Mouse (Mus musculus): Measurements from ENCODE around the gene Supt3. TPM values are rescaled to one million over a fixed set of nuclear protein-coding genes. Genes with fewer than 3 reads are reported as not detected.

The Supt3 gene
- total and polyA plus RNA-seq, 2 experiments from 2014 or later, result 7.4 to 24.9 TPM

DNA sequence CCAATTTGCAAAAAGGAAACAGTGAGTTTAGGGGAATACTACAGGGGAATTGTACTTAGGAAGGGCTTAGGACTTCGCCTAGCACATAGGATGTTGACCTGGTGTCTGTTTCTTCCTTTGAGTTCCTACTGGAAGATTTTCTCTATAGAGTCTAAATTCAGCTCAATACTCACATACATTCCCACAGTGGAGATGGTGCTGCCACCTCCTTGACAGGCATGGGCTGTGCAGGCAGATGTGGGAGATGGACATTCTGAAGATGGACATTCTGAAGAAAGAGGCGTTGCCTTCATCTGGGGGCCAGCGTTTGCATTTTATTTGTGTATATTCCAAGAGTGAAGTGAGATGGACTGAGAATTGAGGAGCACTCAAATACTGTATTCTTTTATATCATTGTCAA is 269.6 kb downstream of the Supt3 start:
- Histone ChIP-seq H3K9ac (replicated peaks; ENCODE audit: low read length) (no peak overlapping the region), H3K36me3 (ENCODE audit: insufficient read depth, low read length) (no peaks in the 10 kb centered on the region), H3K27ac (no peak overlapping the region), H3K27me3 (ENCODE audit: insufficient read depth, low read length) (no peaks in the 10 kb centered on the region), H3K4me3 (ENCODE audit: low read length) (no peak overlapping the region), H3K9me3 (ENCODE audit: low read length) (no peaks in the 10 kb centered on the region), H3K4me2 (ENCODE audit: low read depth, low read length) (no peak overlapping the region), H3K4me1 (ENCODE audit: insufficient read depth, low read length) (no peaks in the 10 kb centered on the region)
- no peak for DNase-seq (ENCODE audit: low spot score)
- 95% methylated on average over 3 of the region's 3 CpGs for WGBS
- no peak for ATAC-seq
- peak; percentile 22; the same call in 1 of the 2 replicates for TF ChIP-seq CTCF (IDR thresholded peaks at IDR 0.05; ENCODE audit: low read depth)

DNA sequence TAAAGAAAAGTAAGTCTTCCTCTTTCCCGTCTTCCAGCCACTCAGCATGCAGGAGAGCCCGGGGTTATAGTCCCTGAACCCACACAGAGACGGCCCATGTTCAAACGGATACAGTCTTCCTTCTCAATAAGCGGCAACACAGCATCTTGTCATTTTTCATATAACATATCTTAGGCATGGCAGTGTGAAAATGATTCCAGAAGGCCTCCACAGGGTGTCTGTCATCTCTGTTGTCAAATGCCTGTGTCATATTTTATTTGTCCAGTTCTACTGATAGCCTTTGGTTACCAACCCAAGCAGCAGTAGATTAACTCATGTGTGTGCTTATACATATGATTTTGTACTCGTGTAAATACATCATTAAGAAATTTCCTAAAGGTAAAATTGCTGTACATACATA is 270.3 kb downstream of the Supt3 start:
- ATAC-seq (no peak), DNase-seq (ENCODE audit: low spot score) (peak; percentile 49)

DNA sequence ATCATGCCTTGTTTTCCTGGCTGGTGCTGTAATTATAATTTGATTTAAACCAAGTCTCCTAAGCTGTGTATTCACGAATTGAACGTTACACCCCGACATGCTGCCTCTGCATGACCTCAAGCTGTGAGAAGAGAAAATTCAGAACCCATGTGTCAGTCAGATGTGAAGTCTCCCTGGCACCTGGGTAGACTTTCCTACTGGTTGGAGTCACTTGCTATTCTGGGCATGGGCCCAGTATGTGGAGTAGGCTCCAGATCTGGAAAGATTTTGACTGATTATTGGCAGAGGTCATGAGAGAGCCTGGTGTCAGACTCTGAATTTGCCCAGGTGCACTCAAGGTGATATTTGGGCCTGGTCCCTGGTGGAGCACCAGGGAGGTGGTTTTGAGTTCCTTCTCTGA is 275.0 kb downstream of the Supt3 start:
- DNase-seq (ENCODE audit: low spot score), result no peak
- no peak for TF ChIP-seq CTCF (IDR thresholded peaks at IDR 0.05; ENCODE audit: low read depth)
- no peaks in the 10 kb centered on the region for H3K9me3 ChIP-seq (ENCODE audit: low read length)
- no peak overlapping the region for H3K9ac ChIP-seq (replicated peaks; ENCODE audit: low read length)
- no peaks in the 10 kb centered on the region for H3K36me3 ChIP-seq (ENCODE audit: insufficient read depth, low read length)
- no peak overlapping the region for H3K4me3 ChIP-seq (ENCODE audit: low read length)
- no peaks in the 10 kb centered on the region for H3K4me1 ChIP-seq (ENCODE audit: insufficient read depth, low read length)
- 76% methylated on average over 3 of the region's 3 CpGs for whole genome bisulfite sequencing
- no peaks in the 10 kb centered on the region for H3K27me3 ChIP-seq (ENCODE audit: insufficient read depth, low read length)
- no peak for ATAC-seq
- no peak overlapping the region for H3K27ac ChIP-seq
- no peak overlapping the region for H3K4me2 ChIP-seq (ENCODE audit: low read depth, low read length)

More for the DNA sequence above, 270.3 kb downstream of the Supt3 start:
- Histone ChIP-seq H3K4me3 (ENCODE audit: low read length) (no peak overlapping the region), H3K9ac (replicated peaks; ENCODE audit: low read length) (no peak overlapping the region), H3K27me3 (ENCODE audit: insufficient read depth, low read length) (no peaks in the 10 kb centered on the region), H3K9me3 (ENCODE audit: low read length) (no peaks in the 10 kb centered on the region), H3K27ac (no peak overlapping the region), H3K4me1 (ENCODE audit: insufficient read depth, low read length) (no peaks in the 10 kb centered on the region), H3K36me3 (ENCODE audit: insufficient read depth, low read length) (no peaks in the 10 kb centered on the region), H3K4me2 (ENCODE audit: low read depth, low read length) (no peak overlapping the region)
- 76% methylated on average over 6 of the region's 6 CpGs for WGBS
- TF ChIP-seq CTCF (IDR thresholded peaks at IDR 0.05; ENCODE audit: low read depth), result no peak

DNA sequence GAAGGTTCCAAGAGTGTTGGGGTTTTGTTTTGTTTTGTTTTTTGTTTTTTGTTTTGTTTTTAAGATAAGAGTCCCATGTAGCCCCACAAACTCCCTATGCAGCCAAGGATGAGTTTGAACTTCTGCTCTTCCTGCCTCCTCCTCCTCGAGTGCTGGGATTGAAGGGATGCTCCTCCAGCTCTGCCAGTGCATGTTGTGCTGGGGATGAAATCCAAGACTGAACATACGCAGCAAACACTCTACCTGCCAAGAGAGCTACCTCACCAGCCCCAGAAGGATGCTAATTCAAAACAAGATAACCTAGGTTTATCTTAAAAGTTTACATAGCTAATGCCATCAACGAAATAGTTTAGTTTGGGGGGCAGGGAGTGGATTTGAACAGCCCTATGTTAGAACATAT is 276.4 kb downstream of the Supt3 start:
- no peak overlapping the region for H3K9ac ChIP-seq (replicated peaks; ENCODE audit: low read length)
- 84% methylated on average over 3 of the region's 3 CpGs for WGBS
- H3K4me3 ChIP-seq (ENCODE audit: low read length), result no peak overlapping the region

DNA sequence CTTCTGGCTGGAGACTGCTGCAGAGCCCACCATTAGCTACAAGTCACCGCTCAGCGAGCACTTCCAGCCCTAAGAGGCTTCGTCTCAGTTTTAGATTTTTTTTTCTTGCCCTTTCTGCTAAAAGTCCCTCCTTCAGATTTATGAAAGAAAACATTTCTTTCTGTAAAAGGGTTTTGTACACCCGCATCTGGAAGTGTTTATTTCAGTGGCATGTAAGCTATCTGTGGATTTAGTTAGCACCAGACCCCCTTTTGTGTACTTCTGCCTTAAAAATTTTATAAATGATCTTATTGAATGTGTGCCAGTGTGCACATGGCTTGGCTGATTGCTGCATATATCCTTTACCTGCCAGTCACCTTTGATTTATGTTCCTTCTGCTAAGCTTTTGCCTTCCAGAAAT is 277.6 kb downstream of the Supt3 start:
- no peak for DNase-seq (ENCODE audit: low spot score)
- Histone ChIP-seq H3K27ac (no peak overlapping the region), H3K36me3 (ENCODE audit: insufficient read depth, low read length) (no peaks in the 10 kb centered on the region), H3K4me3 (ENCODE audit: low read length) (no peak overlapping the region), H3K27me3 (ENCODE audit: insufficient read depth, low read length) (no peaks in the 10 kb centered on the region), H3K4me2 (ENCODE audit: low read depth, low read length) (no peak overlapping the region), H3K9me3 (ENCODE audit: low read length) (no peaks in the 10 kb centered on the region), H3K4me1 (ENCODE audit: insufficient read depth, low read length) (no peaks in the 10 kb centered on the region), H3K9ac (replicated peaks; ENCODE audit: low read length) (no peak overlapping the region)
- 79% methylated on average over 4 of the region's 4 CpGs for WGBS
- no peak for ATAC-seq
- TF ChIP-seq CTCF (IDR thresholded peaks at IDR 0.05; ENCODE audit: low read depth), result no peak

More for the DNA sequence above, 276.4 kb downstream of the Supt3 start:
- no peak overlapping the region for H3K4me2 ChIP-seq (ENCODE audit: low read depth, low read length)
- DNase-seq (ENCODE audit: low spot score) (no peak), ATAC-seq (no peak)
- no peaks in the 10 kb centered on the region for H3K27me3 ChIP-seq (ENCODE audit: insufficient read depth, low read length)
- H3K36me3 ChIP-seq (ENCODE audit: insufficient read depth, low read length), result no peaks in the 10 kb centered on the region
- no peak overlapping the region for H3K27ac ChIP-seq
- H3K9me3 ChIP-seq (ENCODE audit: low read length), result no peaks in the 10 kb centered on the region
- no peak for TF ChIP-seq CTCF (IDR thresholded peaks at IDR 0.05; ENCODE audit: low read depth)
- H3K4me1 ChIP-seq (ENCODE audit: insufficient read depth, low read length), result no peaks in the 10 kb centered on the region

DNA sequence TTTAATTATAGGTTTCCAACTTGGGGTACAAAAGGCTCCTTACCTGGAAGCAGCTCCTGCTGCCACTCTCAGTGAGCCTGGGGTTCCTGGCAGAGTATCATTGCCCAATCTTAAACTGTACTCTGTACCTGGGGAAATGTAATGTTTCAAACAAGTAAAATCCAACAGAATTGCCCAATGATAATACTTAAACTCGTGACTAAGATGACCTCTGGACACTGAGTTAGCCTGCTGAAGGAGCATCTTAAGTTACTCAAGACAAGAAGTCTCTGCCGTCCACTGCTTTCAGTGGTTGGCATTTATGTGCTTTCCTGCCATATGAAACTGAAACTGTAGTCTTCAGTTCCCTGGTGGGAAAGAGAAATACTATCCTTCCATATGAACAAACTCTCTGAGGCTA is 279.9 kb downstream of the Supt3 start:
- H3K36me3 ChIP-seq (ENCODE audit: insufficient read depth, low read length), result no peaks in the 10 kb centered on the region
- 89% methylated on average over 2 of the region's 2 CpGs for whole genome bisulfite sequencing
- H3K9ac ChIP-seq (replicated peaks; ENCODE audit: low read length), result no peak overlapping the region
- no peak overlapping the region for H3K4me2 ChIP-seq (ENCODE audit: low read depth, low read length)
- H3K27me3 ChIP-seq (ENCODE audit: insufficient read depth, low read length), result no peaks in the 10 kb centered on the region
- no peak overlapping the region for H3K4me3 ChIP-seq (ENCODE audit: low read length)
- no peaks in the 10 kb centered on the region for H3K9me3 ChIP-seq (ENCODE audit: low read length)
- H3K27ac ChIP-seq, result no peak overlapping the region
- no peaks in the 10 kb centered on the region for H3K4me1 ChIP-seq (ENCODE audit: insufficient read depth, low read length)
- TF ChIP-seq CTCF (IDR thresholded peaks at IDR 0.05; ENCODE audit: low read depth), result no peak
- DNase-seq (ENCODE audit: low spot score) (no peak), ATAC-seq (no peak)

DNA sequence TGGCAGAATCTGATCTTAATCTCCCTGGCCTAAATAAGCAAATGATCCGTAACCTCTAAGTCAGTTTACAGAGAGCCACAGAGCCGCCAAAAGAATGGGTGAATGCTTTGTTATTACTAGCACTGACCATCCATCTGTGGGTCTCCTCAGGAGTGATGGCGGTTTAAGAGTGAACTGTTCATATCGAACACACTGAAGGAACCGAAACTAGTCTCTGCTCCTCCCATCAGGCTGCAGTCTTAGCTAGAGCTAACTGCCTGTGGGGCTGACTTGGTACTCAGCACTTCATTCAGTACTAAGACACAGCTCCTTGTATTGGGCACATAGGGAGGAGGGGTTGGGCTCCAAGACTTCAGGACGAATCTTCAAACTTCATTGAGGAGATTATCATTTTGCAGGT is 280.8 kb downstream of the Supt3 start:
- 80% methylated on average over 6 of the region's 6 CpGs for WGBS
- H3K9me3 ChIP-seq (ENCODE audit: low read length), result no peaks in the 10 kb centered on the region
- H3K27me3 ChIP-seq (ENCODE audit: insufficient read depth, low read length), result no peaks in the 10 kb centered on the region
- no peak overlapping the region for H3K27ac ChIP-seq
- H3K4me3 ChIP-seq (ENCODE audit: low read length), result no peak overlapping the region
- no peak for TF ChIP-seq CTCF (IDR thresholded peaks at IDR 0.05; ENCODE audit: low read depth)
- no peak overlapping the region for H3K9ac ChIP-seq (replicated peaks; ENCODE audit: low read length)
- H3K4me2 ChIP-seq (ENCODE audit: low read depth, low read length), result no peak overlapping the region
- no peak for ATAC-seq
- H3K4me1 ChIP-seq (ENCODE audit: insufficient read depth, low read length), result no peaks in the 10 kb centered on the region
- H3K36me3 ChIP-seq (ENCODE audit: insufficient read depth, low read length), result no peaks in the 10 kb centered on the region
- no peak for DNase-seq (ENCODE audit: low spot score)
